Mouse (Mus musculus) testis, adult 2 months (tissue): ENCODE results near the gene Vmn1r179.
"Not testable (repeated sequence)": the region's sequence is repeated elsewhere in the genome, so short reads cannot be mapped to it uniquely, and the experiment has no call there.

ENCODE experiments used
- CTCF ChIP-seq: fragments of 200-500 bp; IDR thresholded peaks from 2 replicates; pipeline ENCODE4 v1.5.1; 2012; ENCODE audit warnings: low read depth, mild to moderate bottlenecking, inconsistent platforms, low read length, moderate library complexity; ENCODE audit not compliant: control insufficient read depth, insufficient read depth, insufficient replicate concordance
- POLR2A ChIP-seq: fragments of 200-500 bp; IDR thresholded peaks from 2 replicates; pipeline ENCODE4 v1.6.1; 2012; ENCODE audit warnings: low read depth, mild to moderate bottlenecking, inconsistent platforms, low read length, moderate library complexity; ENCODE audit not compliant: control insufficient read depth

DNA sequence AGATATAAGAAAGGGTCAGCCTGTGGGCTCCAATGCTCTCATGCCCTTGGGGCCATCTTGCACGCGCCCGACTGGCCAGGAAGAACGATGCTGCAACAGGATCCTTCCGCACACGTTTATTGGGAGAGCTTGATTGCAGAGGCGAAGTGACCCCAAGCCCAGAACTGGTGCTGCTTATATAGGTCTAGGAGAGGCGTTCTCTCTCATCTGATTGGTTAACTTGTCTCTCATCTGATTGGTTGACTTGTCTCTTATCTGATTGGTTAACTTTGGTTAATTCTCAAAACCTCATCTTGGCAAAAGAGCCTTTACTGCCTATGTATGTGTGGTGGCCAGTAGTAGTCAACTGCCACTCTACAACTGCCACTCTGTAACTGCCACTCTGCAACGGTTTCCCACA, 47.5 kb downstream of the Vmn1r179 start, which contains the start of gene Vmn1r181:
- not testable (repeated sequence) for TF ChIP-seq CTCF, POLR2A
